Mouse (Mus musculus) neural tube, embryonic 11.5 days (tissue): ENCODE measurements around the gene Cirbp. TPM values are rescaled to one million over a fixed set of nuclear protein-coding genes. Genes with fewer than 3 reads are reported as not detected.

Experiments used
- ATAC-seq: fragments of 200-750 bp; cut with Nextera tagmentation; 2 replicates; pipeline ENCODE4 v1.8.0; 2017; ENCODE audit warnings: moderate number of reproducible peaks, mild to moderate bottlenecking, moderate TSS enrichment, moderate library complexity; ENCODE audit not compliant: insufficient read depth, low FRiP score, low TSS enrichment
- DNase-seq: peaks from one replicate; pipeline ENCODE4 v3.0.0-alpha.2; 2015; ENCODE audit warnings: low spot score
- H3K27ac ChIP-seq: fragments of 300-500 bp; sonication (generic); 2 replicates; pipeline ENCODE4 v1.5.1; 2014; ENCODE audit warnings: low read depth, mild to moderate bottlenecking, low read length
- H3K27me3 ChIP-seq: fragments of 300-500 bp; sonication (generic); 2 replicates; pipeline ENCODE4 v1.6.1; 2014; ENCODE audit warnings: mild to moderate bottlenecking, low read length, mixed read lengths; ENCODE audit not compliant: control insufficient read depth, insufficient read depth
- H3K36me3 ChIP-seq: fragments of 300-500 bp; sonication (generic); 2 replicates; pipeline ENCODE4 v1.6.1; 2014; ENCODE audit warnings: mild to moderate bottlenecking, low read length, moderate library complexity, mixed read lengths; ENCODE audit not compliant: control insufficient read depth, insufficient read depth
- H3K4me1 ChIP-seq: fragments of 300-500 bp; sonication (generic); 2 replicates; pipeline ENCODE4 v1.6.1; 2014; ENCODE audit warnings: low read length, mixed read lengths; ENCODE audit not compliant: control insufficient read depth, insufficient read depth
- H3K4me2 ChIP-seq: fragments of 300-500 bp; sonication (generic); 2 replicates; pipeline ENCODE4 v1.6.1; 2014; ENCODE audit warnings: low read depth, mild to moderate bottlenecking, moderate library complexity
- H3K4me3 ChIP-seq: fragments of 300-500 bp; sonication (generic); 2 replicates; pipeline ENCODE4 v1.5.1; 2014; ENCODE audit warnings: low read depth, low read length
- H3K9ac ChIP-seq: fragments of 300-500 bp; sonication (generic); 2 replicates; pipeline ENCODE4 v1.6.1; 2014; ENCODE audit warnings: mild to moderate bottlenecking, low read length
- H3K9me3 ChIP-seq: fragments of 300-500 bp; sonication (generic); 2 replicates; pipeline ENCODE4 v1.6.1; 2016; ENCODE audit warnings: low read length; ENCODE audit not compliant: control insufficient read depth
- WGBS: fragments of 180-500 bp; shearing (Covaris S2); extraction: QIAGEN DNeasy Blood & Tissue Kit; methylation state at CpG from one replicate; pipeline ENCODE4 v1.1.7; 2014; 5-methylcytosine and 5-hydroxymethylcytosine counted together
- polyA plus RNA-seq: library from polyadenylated mRNA; unstranded; fragments of >200 nt; fragmentation: Nextera tagmentation; extraction: Ambion mirVana; gene quantifications from 2 replicates; pipeline ENCODE4 v1.2.1, GENCODE M21; 2014

The Cirbp gene
- polyA plus RNA-seq, 1 experiment from 2014 or later: 85.1 TPM

- DNase-seq (no peak), ATAC-seq (no peak)
- H3K9me3 ChIP-seq: no peaks in the 10 kb centered on the region
- peaks cover 2% of the 10 kb centered on the region; the same call in 1 of the 2 replicates for H3K36me3 ChIP-seq
- no peak overlapping the region for H3K4me3 ChIP-seq
- H3K9ac ChIP-seq: no peak overlapping the region
- peaks cover 7% of the 10 kb centered on the region; the same call in 1 of the 2 replicates for H3K4me1 ChIP-seq
- 87% methylated on average over 10 of the region's 10 CpGs for WGBS
- H3K27me3 ChIP-seq: peaks cover 22% of the 10 kb centered on the region
- no peak overlapping the region for H3K27ac ChIP-seq
- H3K4me2 ChIP-seq: no peak overlapping the region
Observed at GRCm38 (mm10) chr10:80187739-80188138, 22.0 kb downstream of the Cirbp start.

- H3K36me3 ChIP-seq: peaks cover 2% of the 10 kb centered on the region; the same call in 1 of the 2 replicates
- H3K27ac ChIP-seq: no peak overlapping the region
- peaks cover 25% of the 10 kb centered on the region for H3K27me3 ChIP-seq
- peaks cover 7% of the 10 kb centered on the region; the same call in 1 of the 2 replicates for H3K4me1 ChIP-seq
- no peak overlapping the region for H3K4me3 ChIP-seq
- WGBS: 77% methylated on average over 15 of the region's 15 CpGs
- no peak overlapping the region for H3K4me2 ChIP-seq
- no peaks in the 10 kb centered on the region for H3K9me3 ChIP-seq
- ATAC-seq (no peak), DNase-seq (no peak)
- H3K9ac ChIP-seq: no peak overlapping the region
Observed at GRCm38 (mm10) chr10:80188453-80189024, 22.8 kb downstream of the Cirbp start.

- DNase-seq (peak; percentile 59), ATAC-seq (no peak)
- peaks cover 25% of the 10 kb centered on the region for H3K27me3 ChIP-seq
- peaks cover 7% of the 10 kb centered on the region; the same call in 1 of the 2 replicates for H3K4me1 ChIP-seq
- peak overlapping the region; percentile 69 for H3K27ac ChIP-seq
- peak overlapping the region; percentile 70 for H3K9ac ChIP-seq
- H3K9me3 ChIP-seq: no peaks in the 10 kb centered on the region
- H3K4me2 ChIP-seq: peak overlapping the region; percentile 60
- peak overlapping the region; percentile 41 for H3K4me3 ChIP-seq
- WGBS: 3% methylated on average over 21 of the region's 21 CpGs
- peaks cover 2% of the 10 kb centered on the region; the same call in 1 of the 2 replicates for H3K36me3 ChIP-seq
Observed at GRCm38 (mm10) chr10:80189999-80190398, 24.2 kb downstream of the Cirbp start.

GRCm38 (mm10) chr10:80190491-80191051 is 24.8 kb downstream of the Cirbp start:
- H3K4me2 ChIP-seq: peak overlapping the region; percentile 60

GRCm38 (mm10) chr10:80193976-80194375 is 28.2 kb downstream of the Cirbp start:
- peaks cover 16% of the 10 kb centered on the region; the same call in 1 of the 2 replicates for H3K27me3 ChIP-seq
- no peak overlapping the region for H3K4me3 ChIP-seq
- H3K9me3 ChIP-seq: no peaks in the 10 kb centered on the region
- H3K36me3 ChIP-seq: 0 out of 2 replicates have a peak, but pooled peaks cover 1% of the 10 kb centered on the region
- no peak overlapping the region for H3K27ac ChIP-seq
- DNase-seq (no peak), ATAC-seq (no peak)
- 78% methylated on average over 6 of the region's 6 CpGs for WGBS
- no peak overlapping the region for H3K4me2 ChIP-seq
- H3K9ac ChIP-seq: no peak overlapping the region; the same call in 1 of the 2 replicates
- peaks cover 7% of the 10 kb centered on the region; the same call in 1 of the 2 replicates for H3K4me1 ChIP-seq

More at GRCm38 (mm10) chr10:80190491-80191051, 24.8 kb downstream of the Cirbp start:
- no peaks in the 10 kb centered on the region for H3K9me3 ChIP-seq
- peak overlapping the region; percentile 69 for H3K27ac ChIP-seq
- peak; percentile 79 for DNase-seq
- peak overlapping the region; percentile 41 for H3K4me3 ChIP-seq
- ATAC-seq: peak; percentile 58
- H3K27me3 ChIP-seq: peaks cover 25% of the 10 kb centered on the region
- peak overlapping the region; percentile 70 for H3K9ac ChIP-seq
- whole genome bisulfite sequencing: under 1% methylated on average over 45 of the region's 48 CpGs
- H3K36me3 ChIP-seq: peaks cover 2% of the 10 kb centered on the region; the same call in 1 of the 2 replicates
- peaks cover 7% of the 10 kb centered on the region; the same call in 1 of the 2 replicates for H3K4me1 ChIP-seq

- H3K9me3 ChIP-seq: no peaks in the 10 kb centered on the region
- H3K27me3 ChIP-seq: peaks cover 13% of the 10 kb centered on the region; the same call in 1 of the 2 replicates
- no peak overlapping the region for H3K4me3 ChIP-seq
- H3K4me2 ChIP-seq: no peak overlapping the region
- ATAC-seq: no peak
- WGBS: 61% methylated on average over 8 of the region's 8 CpGs
- no peak overlapping the region for H3K27ac ChIP-seq
- H3K4me1 ChIP-seq: peaks cover 7% of the 10 kb centered on the region; the same call in 1 of the 2 replicates
- no peaks in the 10 kb centered on the region for H3K36me3 ChIP-seq
- peak overlapping the region; percentile 26; the same call in 1 of the 2 replicates for H3K9ac ChIP-seq
- DNase-seq: no peak
Observed at GRCm38 (mm10) chr10:80194441-80194840, 28.7 kb downstream of the Cirbp start.

GRCm38 (mm10) chr10:80196167-80196566 is 30.4 kb downstream of the Cirbp start:
- H3K36me3 ChIP-seq: no peaks in the 10 kb centered on the region
- H3K4me3 ChIP-seq: no peak overlapping the region
- DNase-seq: no peak
- no peaks in the 10 kb centered on the region; the same call in 1 of the 2 replicates for H3K4me1 ChIP-seq
- no peak overlapping the region for H3K9ac ChIP-seq
- 87% methylated on average over 1 of the region's 1 CpGs for WGBS
- ATAC-seq: no peak
- H3K27me3 ChIP-seq: 0 out of 2 replicates have a peak, but pooled peaks cover 5% of the 10 kb centered on the region
- H3K9me3 ChIP-seq: no peaks in the 10 kb centered on the region
- H3K27ac ChIP-seq: no peak overlapping the region
- no peak overlapping the region for H3K4me2 ChIP-seq

GRCm38 (mm10) chr10:80196778-80197581 is 31.2 kb downstream of the Cirbp start:
- DNase-seq (no peak), ATAC-seq (no peak)
- no peak overlapping the region for H3K4me3 ChIP-seq
- H3K9ac ChIP-seq: 0 out of 2 replicates have a peak overlapping the region, but pooled peaks have one; percentile 4
- 0 out of 2 replicates have a peak, but pooled peaks cover 4% of the 10 kb centered on the region for H3K27me3 ChIP-seq
- H3K9me3 ChIP-seq: no peaks in the 10 kb centered on the region
- H3K27ac ChIP-seq: no peak overlapping the region
- no peak overlapping the region for H3K4me2 ChIP-seq
- H3K4me1 ChIP-seq: no peaks in the 10 kb centered on the region; the same call in 1 of the 2 replicates
- WGBS: 71% methylated on average over 33 of the region's 33 CpGs
- no peaks in the 10 kb centered on the region for H3K36me3 ChIP-seq
